Mouse (Mus musculus) macrophage (primary cell): ENCODE measurements around the gene Sart3. TPM values are rescaled to one million over a fixed set of nuclear protein-coding genes. Genes with fewer than 3 reads are reported as not detected.
"Not testable (repeated sequence)": the region's sequence is repeated elsewhere in the genome, so short reads cannot be mapped to it uniquely, and the experiment has no call there.

Source experiments
- H3K27ac ChIP-seq: fragments of 350-480 bp; formaldehyde crosslinking; 2 replicates; pipeline ENCODE4 v1.9.0; 2021
- H3K36me3 ChIP-seq: fragments of 350-480 bp; formaldehyde crosslinking; 2 replicates; pipeline ENCODE4 v1.9.0; 2021; ENCODE audit errors: inconsistent target
- H3K4me3 ChIP-seq: fragments of 350-480 bp; formaldehyde crosslinking; 2 replicates; pipeline ENCODE4 v1.9.0; 2021; ENCODE audit errors: inconsistent target
- H3K79me2 ChIP-seq: fragments of 350-480 bp; formaldehyde crosslinking; 2 replicates; pipeline ENCODE4 v1.9.0; 2021; ENCODE audit errors: inconsistent target
- WGBS: methylation state at CpG from one replicate; pipeline ENCODE4 v1.1.7; 2026; ENCODE audit warnings: inconsistent platforms; ENCODE audit not compliant: missing documents; 5-methylcytosine and 5-hydroxymethylcytosine counted together
- polyA plus RNA-seq: library from polyadenylated mRNA; stranded (reverse); fragments of 250-400 nt; gene quantifications from 3 replicates; pipeline ENCODE4 v1.2.4, GENCODE M21; 2018; ENCODE audit warnings: inconsistent platforms

The Sart3 gene
- polyA plus RNA-seq, 1 experiment from 2014 or later, result 19.3 TPM

GRCm38 (mm10) chr5:113800280-113800679 is 28.0 kb upstream of the Sart3 start, which contains the start of gene Tmem119:
TSS of gene Tmem119 (minus strand) at chr5:113800516.
- no peak within 1 kb of the TSS for H3K4me3 ChIP-seq
- WGBS, result 39% methylated on average over 9 of the region's 11 CpGs
- no peaks in the 10 kb centered on the region for H3K79me2 ChIP-seq
- H3K36me3 ChIP-seq, result no peaks in the 10 kb centered on the region
- no peak within 1 kb of the TSS for H3K27ac ChIP-seq

- Histone ChIP-seq H3K27ac (no peak overlapping the region), H3K4me3 (no peak overlapping the region), H3K79me2 (no peaks in the 10 kb centered on the region), H3K36me3 (no peaks in the 10 kb centered on the region)
- 83% methylated on average over 5 of the region's 5 CpGs for WGBS
Observed at GRCm38 (mm10) chr5:113799691-113800090, 27.4 kb upstream of the Sart3 start.

GRCm38 (mm10) chr5:113798525-113798924 is 26.2 kb upstream of the Sart3 start:
- no peak overlapping the region for H3K4me3 ChIP-seq
- no peaks in the 10 kb centered on the region for H3K36me3 ChIP-seq
- H3K27ac ChIP-seq, result no peak overlapping the region
- WGBS, result 44% methylated on average over 9 of the region's 9 CpGs
- H3K79me2 ChIP-seq, result no peaks in the 10 kb centered on the region

DNA sequence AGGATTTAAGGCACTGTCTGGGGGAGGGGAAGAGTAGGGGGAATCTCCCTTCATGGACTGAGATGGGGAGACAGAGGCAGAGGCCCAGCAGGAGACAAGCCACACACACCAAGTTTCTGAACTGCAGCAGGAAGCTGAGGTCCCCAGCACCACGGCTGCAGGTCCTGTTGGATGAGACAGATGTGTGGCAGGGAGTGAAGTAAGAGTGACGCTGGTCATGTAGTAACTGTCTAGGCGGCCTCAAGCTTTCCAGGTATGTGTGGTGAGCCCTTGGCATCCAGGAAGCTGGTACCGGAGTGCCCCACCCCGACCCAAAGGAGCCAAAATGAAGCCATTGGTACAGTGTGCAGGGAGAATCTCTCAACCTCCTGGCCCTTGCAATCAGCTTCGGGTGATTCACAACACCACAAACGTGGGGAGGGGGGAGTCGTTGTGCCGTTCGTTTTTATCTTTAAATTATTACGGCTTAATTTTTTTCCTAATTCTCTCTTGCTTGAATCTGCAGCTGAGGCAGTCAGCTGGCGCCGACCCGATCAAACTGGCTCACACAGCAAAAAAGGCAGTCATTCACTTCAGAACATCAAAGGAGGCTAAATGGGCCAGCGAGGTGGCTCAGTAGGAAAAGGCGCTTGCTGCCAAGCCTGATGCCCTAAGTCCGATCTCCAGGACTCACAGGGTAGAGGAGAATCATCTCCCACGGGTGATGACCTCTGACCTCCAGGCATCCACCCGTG is 25.0 kb upstream of the Sart3 start:
- no peaks in the 10 kb centered on the region for H3K36me3 ChIP-seq
- H3K27ac ChIP-seq, result no peak overlapping the region
- 66% methylated on average over 19 of the region's 19 CpGs for WGBS
- H3K79me2 ChIP-seq, result no peaks in the 10 kb centered on the region
- no peak overlapping the region for H3K4me3 ChIP-seq

DNA sequence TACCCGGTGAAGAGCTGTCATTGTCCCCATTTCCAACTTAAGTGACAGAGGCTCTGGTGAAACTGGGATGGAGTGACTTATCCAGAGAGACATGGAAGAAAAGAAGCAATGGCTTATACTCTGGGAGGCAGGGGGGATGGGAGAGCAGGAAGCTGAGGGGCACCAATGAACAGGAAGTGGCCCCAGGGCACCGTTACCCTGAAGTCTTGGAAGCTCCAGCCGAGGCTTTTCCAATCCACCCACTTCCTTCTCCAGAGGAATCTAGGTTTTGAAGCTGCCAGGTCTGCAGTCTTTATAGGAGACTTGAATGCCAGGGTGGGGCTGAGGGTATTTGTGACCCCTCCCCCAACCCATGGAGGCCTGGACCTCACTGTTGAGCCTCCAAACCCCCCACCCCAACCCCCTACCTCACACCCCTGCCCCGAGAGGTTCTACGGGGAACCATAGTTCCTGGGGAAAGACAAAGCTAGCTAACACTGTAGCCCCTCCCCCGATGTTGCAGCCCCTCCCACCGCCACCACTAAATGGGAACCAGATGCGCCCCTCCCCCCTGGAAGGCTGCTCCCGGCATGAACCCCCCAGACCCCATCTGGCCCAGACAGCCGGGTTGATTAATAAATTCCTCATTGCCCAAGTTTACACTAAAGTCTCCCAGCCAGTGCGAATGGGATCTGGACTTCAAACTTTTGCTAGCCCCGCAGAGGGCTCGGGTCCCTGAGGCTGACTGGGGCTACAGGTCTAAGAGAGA is 24.3 kb upstream of the Sart3 start:
- Histone ChIP-seq H3K27ac (no peak overlapping the region), H3K36me3 (no peaks in the 10 kb centered on the region), H3K4me3 (no peak overlapping the region), H3K79me2 (no peaks in the 10 kb centered on the region)
- WGBS, result 15% methylated on average over 13 of the region's 13 CpGs

DNA sequence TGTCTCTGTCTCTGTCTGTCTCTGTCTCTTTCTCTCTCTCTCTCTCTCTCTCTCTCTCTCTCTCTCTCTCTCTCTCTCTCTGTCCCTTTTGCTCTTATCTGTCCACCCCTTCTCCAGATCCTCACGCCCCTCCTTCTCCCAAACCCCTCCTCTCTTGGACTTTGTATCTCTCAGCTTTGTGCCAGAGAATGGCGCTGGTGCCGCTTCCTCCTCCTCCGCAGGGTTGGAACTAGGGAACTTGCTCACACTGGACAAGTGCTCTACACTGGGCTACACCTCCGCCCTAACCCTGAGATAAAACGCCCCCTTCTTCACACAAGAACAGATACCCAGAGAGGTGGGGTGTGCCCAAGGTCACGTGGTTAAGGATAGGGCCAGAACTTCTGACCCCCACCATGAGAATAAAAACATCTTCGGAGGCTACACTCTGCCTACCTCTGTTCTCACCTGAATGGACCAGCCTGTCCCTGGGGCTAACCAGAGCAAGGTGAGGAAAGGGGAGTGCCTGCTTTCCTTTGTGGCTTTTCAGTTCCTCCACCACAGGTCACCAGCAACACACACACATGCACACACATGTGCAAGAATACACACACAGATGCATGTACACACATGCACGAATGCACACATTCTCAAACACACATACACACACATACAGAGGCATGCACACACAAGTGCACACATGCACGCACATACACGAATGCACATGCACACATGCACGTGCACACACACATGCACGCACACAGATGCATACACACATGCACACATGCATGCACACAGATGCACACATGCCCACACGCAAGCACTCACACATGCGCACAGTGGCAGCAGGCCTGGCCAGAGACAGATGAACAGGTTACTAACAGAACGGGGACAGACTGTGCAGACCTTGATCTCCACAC is 19.1 kb upstream of the Sart3 start:
- H3K36me3 ChIP-seq, result no peaks in the 10 kb centered on the region
- WGBS, result 89% methylated on average over 13 of the region's 16 CpGs
- H3K4me3 ChIP-seq, result no peak overlapping the region
- no peaks in the 10 kb centered on the region for H3K79me2 ChIP-seq
- H3K27ac ChIP-seq, result no peak overlapping the region

DNA sequence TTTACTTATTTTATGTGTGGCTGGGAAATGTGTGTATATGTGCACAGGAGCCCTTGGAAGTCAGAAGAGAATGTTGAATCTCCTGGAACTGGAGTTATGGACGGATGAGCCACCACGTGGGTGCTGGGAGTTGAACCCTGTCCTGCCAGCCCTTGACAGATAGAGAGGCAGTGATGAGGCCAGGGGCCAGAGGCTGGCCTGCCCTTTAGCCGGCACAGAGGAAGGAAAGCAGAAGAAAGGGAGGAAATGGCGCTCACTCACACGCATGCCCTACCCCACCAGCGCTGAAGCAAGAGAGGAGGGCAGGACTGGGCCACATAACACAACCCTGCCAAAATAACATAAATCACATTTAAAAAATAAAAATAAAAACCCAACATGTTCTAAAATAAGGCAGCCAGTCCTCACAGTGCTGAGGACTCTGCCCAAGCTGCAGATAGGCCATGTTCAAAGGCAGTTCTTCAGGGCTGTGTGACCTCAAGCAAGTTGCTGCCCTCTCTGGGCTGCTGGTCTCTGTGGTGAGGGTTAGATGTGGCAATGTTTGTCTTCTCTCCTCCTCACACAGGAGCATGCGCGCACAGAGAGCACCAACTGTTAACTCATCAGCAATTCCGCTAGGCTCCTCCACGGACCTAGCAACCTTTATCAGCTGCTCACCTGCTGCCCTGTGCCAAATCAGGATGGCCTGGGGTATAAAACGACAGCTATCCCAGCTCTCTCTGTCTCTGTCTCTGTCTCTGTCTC is 18.3 kb upstream of the Sart3 start:
- Histone ChIP-seq H3K79me2 (no peaks in the 10 kb centered on the region), H3K27ac (no peak overlapping the region), H3K4me3 (no peak overlapping the region), H3K36me3 (no peaks in the 10 kb centered on the region)
- 59% methylated on average over 11 of the region's 11 CpGs for WGBS

DNA sequence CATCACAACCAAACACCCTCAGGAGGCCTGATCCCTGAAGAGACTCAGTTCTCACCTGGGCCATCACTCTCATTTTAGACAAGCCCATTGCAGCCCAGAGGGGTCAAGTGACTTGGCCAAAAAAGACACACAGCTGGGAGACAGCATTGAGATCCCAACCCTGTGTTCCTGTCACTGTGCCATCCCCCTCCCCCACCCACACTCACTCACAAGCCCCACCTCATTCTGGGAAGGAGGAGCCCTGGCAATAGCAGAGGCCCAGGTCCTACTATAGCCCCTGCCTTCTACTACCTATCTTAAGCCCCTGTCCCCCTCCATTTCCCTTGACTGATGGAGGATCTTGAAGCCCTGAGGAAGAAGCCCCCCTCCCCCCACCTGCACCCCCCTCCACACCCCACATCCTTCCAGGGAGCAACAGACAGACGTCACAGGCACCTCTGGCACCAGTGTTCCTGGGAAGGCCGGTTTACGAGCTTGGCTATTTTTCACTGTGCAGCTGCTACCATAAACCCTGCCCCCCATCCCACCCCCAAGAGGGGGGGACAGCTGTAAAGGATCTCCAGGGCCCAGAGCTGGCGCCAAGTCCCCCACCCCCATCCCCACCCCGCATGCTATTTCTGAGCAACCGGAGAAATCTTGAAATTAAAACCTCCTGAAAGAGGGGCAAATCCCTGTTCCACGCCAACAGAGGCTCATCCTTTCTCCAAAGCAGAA is 16.9 kb upstream of the Sart3 start:
- H3K27ac ChIP-seq, result no peak overlapping the region
- H3K4me3 ChIP-seq, result no peak overlapping the region
- H3K79me2 ChIP-seq, result no peaks in the 10 kb centered on the region
- WGBS, result 100% methylated on average over 7 of the region's 7 CpGs
- H3K36me3 ChIP-seq, result no peaks in the 10 kb centered on the region

- no peaks in the 10 kb centered on the region for H3K79me2 ChIP-seq
- H3K36me3 ChIP-seq, result no peaks in the 10 kb centered on the region
- 93% methylated on average over 6 of the region's 6 CpGs for WGBS
- H3K27ac ChIP-seq, result no peak overlapping the region
- no peak overlapping the region for H3K4me3 ChIP-seq
Observed at GRCm38 (mm10) chr5:113788645-113789044, 16.3 kb upstream of the Sart3 start.

- Histone ChIP-seq H3K4me3 (no peak overlapping the region), H3K36me3 (no peaks in the 10 kb centered on the region), H3K79me2 (no peaks in the 10 kb centered on the region), H3K27ac (no peak overlapping the region)
- WGBS, result 6% methylated on average over 5 of the region's 5 CpGs
Observed at GRCm38 (mm10) chr5:113786985-113787384, 14.7 kb upstream of the Sart3 start.

DNA sequence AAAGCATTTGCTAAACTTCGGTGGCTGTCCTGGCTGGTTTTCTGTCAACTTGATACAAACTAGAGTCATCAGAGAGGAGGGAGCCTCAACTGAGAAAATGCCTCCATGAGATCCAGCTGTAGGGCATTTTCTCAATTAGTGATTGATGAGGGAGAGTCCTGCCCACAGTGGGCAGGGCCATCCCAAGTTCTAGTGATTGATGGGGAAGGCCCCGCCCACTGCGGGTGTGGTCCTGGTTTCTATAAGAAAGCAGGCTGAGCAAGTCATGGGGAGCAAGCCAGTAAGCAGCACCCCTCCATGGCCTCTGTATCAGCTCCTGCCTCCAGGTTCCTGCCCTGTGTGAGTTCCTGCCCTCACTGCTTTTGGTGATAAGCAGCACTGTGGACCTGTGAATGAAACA is 11.8 kb upstream of the Sart3 start:
- not testable (repeated sequence) for H3K4me3 ChIP-seq, H3K36me3 ChIP-seq, H3K79me2 ChIP-seq, H3K27ac ChIP-seq
- WGBS, result 67% methylated on average over 3 of the region's 3 CpGs

GRCm38 (mm10) chr5:113783581-113784001 is 11.3 kb upstream of the Sart3 start:
- 42% methylated on average over 12 of the region's 12 CpGs for WGBS
- H3K79me2 ChIP-seq, result no peaks in the 10 kb centered on the region
- no peaks in the 10 kb centered on the region for H3K36me3 ChIP-seq
- H3K27ac ChIP-seq, result no peak overlapping the region
- no peak overlapping the region for H3K4me3 ChIP-seq

GRCm38 (mm10) chr5:113782624-113783023 is 10.3 kb upstream of the Sart3 start:
- Histone ChIP-seq H3K36me3 (no peaks in the 10 kb centered on the region), H3K4me3 (no peak overlapping the region), H3K79me2 (no peaks in the 10 kb centered on the region), H3K27ac (no peak overlapping the region)
- 96% methylated on average over 7 of the region's 7 CpGs for WGBS
